In genomic region chr4:30099166-30099565, GRCm38 (mm10) we compare ENCODE assay signal across 25 mouse cellular contexts.
"Had no signal": no experiment of that assay in that cellular context is flagged by ENCODE, and none has a peak within 500 bp of the region (broad histone marks: within the 10 kb centered on the region; RNA-seq: fewer than 3 reads in every experiment).

No protein-coding gene starts in this region.

- H3K36me3 ChIP-seq: kidney, embryonic 15.5 days; limb, embryonic 10.5 days; limb, embryonic 13.5 days; liver, embryonic 12.5 days; liver, embryonic 15.5 days; lung, embryonic 15.5 days; midbrain, embryonic 12.5 days; neural tube, embryonic 13.5 days; stomach, embryonic 15.5 days had no signal

- DNase-seq: kidney, adult 11 months; kidney, adult 8-10 months; kidney, postnatal 10 days; kidney, postnatal 36 days; layer of hippocampus, postnatal 36 days; liver; lung, adult 18-20 months; lung, postnatal 10 days; lung, postnatal 36 days; retina, postnatal 1 day; right cerebral cortex, postnatal 25 days; spleen, adult 18-20 months; thymus, postnatal 25 days had no signal

- H3K27ac ChIP-seq: kidney, embryonic 15.5 days; left cerebral cortex, adult 2 months; limb, embryonic 10.5 days; limb, embryonic 13.5 days; liver, embryonic 12.5 days; liver, embryonic 15.5 days; lung, embryonic 15.5 days; midbrain, embryonic 12.5 days; neural tube, embryonic 13.5 days; stomach, embryonic 15.5 days had no signal

- H3K9ac ChIP-seq: kidney, embryonic 15.5 days; limb, embryonic 13.5 days; liver, embryonic 12.5 days; liver, embryonic 15.5 days; lung, embryonic 15.5 days; midbrain, embryonic 12.5 days; neural tube, embryonic 13.5 days; stomach, embryonic 15.5 days had no signal

- H3K9me3 ChIP-seq: kidney, embryonic 15.5 days; limb, embryonic 10.5 days; limb, embryonic 13.5 days; liver, embryonic 12.5 days; liver, embryonic 15.5 days; lung, embryonic 15.5 days; megakaryocyte, embryonic 14.5 days; midbrain, embryonic 12.5 days; neural tube, embryonic 13.5 days; stomach, embryonic 15.5 days had no signal

- H3K4me2 ChIP-seq: kidney, embryonic 15.5 days; limb, embryonic 13.5 days; liver, embryonic 12.5 days; liver, embryonic 15.5 days; lung, embryonic 15.5 days; midbrain, embryonic 12.5 days; neural tube, embryonic 13.5 days; stomach, embryonic 15.5 days had no signal

- ATAC-seq: liver, embryonic 12.5 days had no signal

- H3K27me3 ChIP-seq: kidney, embryonic 15.5 days; limb, embryonic 13.5 days; liver, embryonic 12.5 days; liver, embryonic 15.5 days; lung, embryonic 15.5 days; megakaryocyte, embryonic 14.5 days; midbrain, embryonic 12.5 days; neural tube, embryonic 13.5 days; stomach, embryonic 15.5 days had no signal

- H3K4me1 ChIP-seq: kidney, embryonic 15.5 days; limb, embryonic 10.5 days; limb, embryonic 13.5 days; liver, embryonic 12.5 days; liver, embryonic 15.5 days; lung, embryonic 15.5 days; megakaryocyte, embryonic 14.5 days; midbrain, embryonic 12.5 days; neural tube, embryonic 13.5 days; stomach, embryonic 15.5 days had no signal

- H3K4me3 ChIP-seq: kidney, embryonic 15.5 days; left cerebral cortex, adult 2 months; limb, embryonic 10.5 days; limb, embryonic 13.5 days; liver, embryonic 12.5 days; liver, embryonic 15.5 days; lung, embryonic 15.5 days; megakaryocyte, embryonic 14.5 days; midbrain, embryonic 12.5 days; myocyte; neural tube, embryonic 13.5 days; stomach, embryonic 15.5 days had no signal
